Mouse (Mus musculus): Measurements from ENCODE around the gene Shroom3. TPM values are rescaled to one million over a fixed set of nuclear protein-coding genes. Genes with fewer than 3 reads are reported as not detected.

The Shroom3 gene
- polyA plus RNA-seq, 1 experiment from 2014 or later, result 2.9 TPM

GRCm38 (mm10) chr5:92675574-92675920 is 7.7 kb upstream of the Shroom3 start:
- no peaks in the 10 kb centered on the region for H3K36me3 ChIP-seq (ENCODE audit: control insufficient read depth, insufficient read depth, low read length)
- peak overlapping the region; percentile 35 for H3K4me3 ChIP-seq (ENCODE audit: low read depth, low read length)
- H3K27me3 ChIP-seq (ENCODE audit: control insufficient read depth, insufficient read depth, low read length), result no peaks in the 10 kb centered on the region
- H3K4me1 ChIP-seq (ENCODE audit: control insufficient read depth, insufficient read depth, low read length), result no peaks in the 10 kb centered on the region
- WGBS, result under 1% methylated on average over 9 of the region's 9 CpGs
- peak overlapping the region; percentile 62 for H3K4me2 ChIP-seq (ENCODE audit: low read depth, low read length)
- H3K9ac ChIP-seq (replicated peaks; ENCODE audit: low read depth, low read length), result peak overlapping the region; percentile 0; the same call in 1 of the 2 replicates
- H3K27ac ChIP-seq (ENCODE audit: low read depth, low read length), result no peak overlapping the region
- no peak; the same call in 1 of the 2 replicates for ATAC-seq (ENCODE audit: low read depth)
- no peaks in the 10 kb centered on the region for H3K9me3 ChIP-seq (ENCODE audit: control insufficient read depth, low read length)

- H3K9ac ChIP-seq (replicated peaks; ENCODE audit: low read depth, low read length), result no peak overlapping the region
- no peaks in the 10 kb centered on the region for H3K36me3 ChIP-seq (ENCODE audit: control insufficient read depth, insufficient read depth, low read length)
- peaks cover 4% of the 10 kb centered on the region; the same call in 1 of the 2 replicates for H3K27me3 ChIP-seq (ENCODE audit: control insufficient read depth, insufficient read depth, low read length)
- H3K4me3 ChIP-seq (ENCODE audit: low read depth, low read length), result no peak overlapping the region
- no peak for ATAC-seq (ENCODE audit: low read depth)
- H3K4me1 ChIP-seq (ENCODE audit: control insufficient read depth, insufficient read depth, low read length), result peaks cover 6% of the 10 kb centered on the region; the same call in 1 of the 2 replicates
- no peak overlapping the region for H3K27ac ChIP-seq (ENCODE audit: low read depth, low read length)
- H3K4me2 ChIP-seq (ENCODE audit: low read depth, low read length), result no peak overlapping the region
- H3K9me3 ChIP-seq (ENCODE audit: control insufficient read depth, low read length), result no peaks in the 10 kb centered on the region
- 34% methylated on average over 4 of the region's 4 CpGs for WGBS
These were observed 3.8 kb upstream of the Shroom3 start for GRCm38 (mm10) chr5:92679441-92679840.

- H3K36me3 ChIP-seq (ENCODE audit: control insufficient read depth, insufficient read depth, low read length), result no peaks in the 10 kb centered on the region
- H3K27ac ChIP-seq (ENCODE audit: low read depth, low read length), result no peak overlapping the region
- H3K9me3 ChIP-seq (ENCODE audit: control insufficient read depth, low read length), result no peaks in the 10 kb centered on the region
- no peak overlapping the region for H3K4me2 ChIP-seq (ENCODE audit: low read depth, low read length)
- peaks cover 6% of the 10 kb centered on the region; the same call in 1 of the 2 replicates for H3K4me1 ChIP-seq (ENCODE audit: control insufficient read depth, insufficient read depth, low read length)
- H3K27me3 ChIP-seq (ENCODE audit: control insufficient read depth, insufficient read depth, low read length), result peaks cover 4% of the 10 kb centered on the region; the same call in 1 of the 2 replicates
- no peak for ATAC-seq (ENCODE audit: low read depth)
- no peak overlapping the region for H3K4me3 ChIP-seq (ENCODE audit: low read depth, low read length)
- WGBS, result 86% methylated on average over 10 of the region's 10 CpGs
- H3K9ac ChIP-seq (replicated peaks; ENCODE audit: low read depth, low read length), result no peak overlapping the region
These were observed 1.4 kb upstream of the Shroom3 start for GRCm38 (mm10) chr5:92681861-92682260.

GRCm38 (mm10) chr5:92682621-92683348 is 450 bp upstream of the Shroom3 start:
- peak; percentile 6; the same call in 1 of the 2 replicates for ATAC-seq (ENCODE audit: low read depth)
- Histone ChIP-seq H3K27ac (ENCODE audit: low read depth, low read length) (peak overlapping the region; percentile 22; the same call in 1 of the 2 replicates), H3K9me3 (ENCODE audit: control insufficient read depth, low read length) (no peaks in the 10 kb centered on the region), H3K27me3 (ENCODE audit: control insufficient read depth, insufficient read depth, low read length) (peaks cover 4% of the 10 kb centered on the region; the same call in 1 of the 2 replicates), H3K9ac (replicated peaks; ENCODE audit: low read depth, low read length) (peak overlapping the region; percentile 46), H3K36me3 (ENCODE audit: control insufficient read depth, insufficient read depth, low read length) (no peaks in the 10 kb centered on the region), H3K4me1 (ENCODE audit: control insufficient read depth, insufficient read depth, low read length) (peaks cover 6% of the 10 kb centered on the region; the same call in 1 of the 2 replicates), H3K4me2 (ENCODE audit: low read depth, low read length) (peak overlapping the region; percentile 97), H3K4me3 (ENCODE audit: low read depth, low read length) (peak overlapping the region; percentile 48)
- 1% methylated on average over 39 of the region's 39 CpGs for WGBS

- WGBS, result 18% methylated on average over 9 of the region's 9 CpGs
These were observed 738 bp downstream of the Shroom3 start for GRCm38 (mm10) chr5:92683871-92684475.

GRCm38 (mm10) chr5:92684715-92685460 is 1.7 kb downstream of the Shroom3 start:
- Histone ChIP-seq H3K9me3 (ENCODE audit: control insufficient read depth, low read length) (no peaks in the 10 kb centered on the region), H3K27ac (ENCODE audit: low read depth, low read length) (no peak overlapping the region), H3K4me3 (ENCODE audit: low read depth, low read length) (no peak overlapping the region), H3K4me2 (ENCODE audit: low read depth, low read length) (no peak overlapping the region), H3K27me3 (ENCODE audit: control insufficient read depth, insufficient read depth, low read length) (peaks cover 4% of the 10 kb centered on the region; the same call in 1 of the 2 replicates), H3K36me3 (ENCODE audit: control insufficient read depth, insufficient read depth, low read length) (no peaks in the 10 kb centered on the region), H3K9ac (replicated peaks; ENCODE audit: low read depth, low read length) (no peak overlapping the region), H3K4me1 (ENCODE audit: control insufficient read depth, insufficient read depth, low read length) (peaks cover 6% of the 10 kb centered on the region; the same call in 1 of the 2 replicates)
- WGBS, result 89% methylated on average over 16 of the region's 16 CpGs
- no peak for ATAC-seq (ENCODE audit: low read depth)

More at GRCm38 (mm10) chr5:92683871-92684475, 738 bp downstream of the Shroom3 start:
- no peak overlapping the region for H3K27ac ChIP-seq (ENCODE audit: low read depth, low read length)
- H3K27me3 ChIP-seq (ENCODE audit: control insufficient read depth, insufficient read depth, low read length), result peaks cover 4% of the 10 kb centered on the region; the same call in 1 of the 2 replicates
- H3K36me3 ChIP-seq (ENCODE audit: control insufficient read depth, insufficient read depth, low read length), result no peaks in the 10 kb centered on the region
- H3K9me3 ChIP-seq (ENCODE audit: control insufficient read depth, low read length), result no peaks in the 10 kb centered on the region
- no peak for ATAC-seq (ENCODE audit: low read depth)
- H3K4me1 ChIP-seq (ENCODE audit: control insufficient read depth, insufficient read depth, low read length), result peaks cover 6% of the 10 kb centered on the region; the same call in 1 of the 2 replicates
- H3K4me2 ChIP-seq (ENCODE audit: low read depth, low read length), result peak overlapping the region; percentile 97
- peak overlapping the region; percentile 48 for H3K4me3 ChIP-seq (ENCODE audit: low read depth, low read length)
- H3K9ac ChIP-seq (replicated peaks; ENCODE audit: low read depth, low read length), result no peak overlapping the region

- ATAC-seq (ENCODE audit: low read depth), result no peak
- H3K4me3 ChIP-seq (ENCODE audit: low read depth, low read length), result no peak overlapping the region
- 87% methylated on average over 5 of the region's 5 CpGs for WGBS
- H3K9me3 ChIP-seq (ENCODE audit: control insufficient read depth, low read length), result no peaks in the 10 kb centered on the region
- no peak overlapping the region for H3K9ac ChIP-seq (replicated peaks; ENCODE audit: low read depth, low read length)
- H3K27ac ChIP-seq (ENCODE audit: low read depth, low read length), result no peak overlapping the region
- no peaks in the 10 kb centered on the region for H3K36me3 ChIP-seq (ENCODE audit: control insufficient read depth, insufficient read depth, low read length)
- peaks cover 4% of the 10 kb centered on the region; the same call in 1 of the 2 replicates for H3K4me1 ChIP-seq (ENCODE audit: control insufficient read depth, insufficient read depth, low read length)
- H3K27me3 ChIP-seq (ENCODE audit: control insufficient read depth, insufficient read depth, low read length), result no peaks in the 10 kb centered on the region
- H3K4me2 ChIP-seq (ENCODE audit: low read depth, low read length), result no peak overlapping the region
These were observed 4.9 kb downstream of the Shroom3 start for GRCm38 (mm10) chr5:92688124-92688523.

GRCm38 (mm10) chr5:92688569-92688968 is 5.3 kb downstream of the Shroom3 start:
- no peak overlapping the region for H3K4me3 ChIP-seq (ENCODE audit: low read depth, low read length)
- H3K4me2 ChIP-seq (ENCODE audit: low read depth, low read length), result no peak overlapping the region
- no peak overlapping the region for H3K9ac ChIP-seq (replicated peaks; ENCODE audit: low read depth, low read length)
- H3K27ac ChIP-seq (ENCODE audit: low read depth, low read length), result no peak overlapping the region
- H3K36me3 ChIP-seq (ENCODE audit: control insufficient read depth, insufficient read depth, low read length), result no peaks in the 10 kb centered on the region
- no peaks in the 10 kb centered on the region for H3K27me3 ChIP-seq (ENCODE audit: control insufficient read depth, insufficient read depth, low read length)
- WGBS, result 78% methylated on average over 9 of the region's 9 CpGs
- no peak for ATAC-seq (ENCODE audit: low read depth)
- 0 out of 2 replicates have a peak, but pooled peaks cover under 1% of the 10 kb centered on the region for H3K4me1 ChIP-seq (ENCODE audit: control insufficient read depth, insufficient read depth, low read length)
- no peaks in the 10 kb centered on the region for H3K9me3 ChIP-seq (ENCODE audit: control insufficient read depth, low read length)
